Mouse (Mus musculus): ENCODE data around the gene Helb.

- TF ChIP-seq EP300 (IDR thresholded peaks at IDR 0.05; ENCODE audit: low read depth) (no peak), CTCF (IDR thresholded peaks at IDR 0.05; ENCODE audit: low read depth) (no peak)
These were observed 2.5 kb upstream of the Helb start for GRCm38 (mm10) chr10:120115249-120115648.
